Mouse (Mus musculus) intestine, embryonic 15.5 days (tissue): ENCODE measurements around the gene Slc22a3. TPM values are rescaled to one million over a fixed set of nuclear protein-coding genes. Genes with fewer than 3 reads are reported as not detected.

Source experiments
- ATAC-seq: fragments of 200-750 bp; cut with Nextera tagmentation; 2 replicates; pipeline ENCODE4 v1.8.0; 2017; ENCODE audit warnings: moderate TSS enrichment, moderate library complexity
- H3K27ac ChIP-seq: fragments of 300-500 bp; sonication (generic); 2 replicates; pipeline ENCODE4 v1.5.1; 2015; ENCODE audit warnings: mild to moderate bottlenecking, inconsistent platforms
- H3K27me3 ChIP-seq: fragments of 300-500 bp; sonication (generic); replicated peaks from 2 replicates; pipeline ENCODE4 v1.6.1; 2015; ENCODE audit warnings: inconsistent platforms
- H3K36me3 ChIP-seq: fragments of 300-500 bp; sonication (generic); 2 replicates; pipeline ENCODE4 v1.6.1; 2015; ENCODE audit warnings: inconsistent platforms
- H3K4me1 ChIP-seq: fragments of 300-500 bp; sonication (generic); replicated peaks from 2 replicates; pipeline ENCODE4 v1.6.1; 2015; ENCODE audit warnings: inconsistent platforms
- H3K4me2 ChIP-seq: fragments of 300-500 bp; sonication (generic); replicated peaks from 2 replicates; pipeline ENCODE4 v1.6.1; 2015; ENCODE audit warnings: mild to moderate bottlenecking, inconsistent platforms
- H3K4me3 ChIP-seq: fragments of 300-500 bp; sonication (generic); replicated peaks from 2 replicates; pipeline ENCODE4 v1.5.1; 2015; ENCODE audit warnings: inconsistent platforms
- H3K9ac ChIP-seq: fragments of 300-500 bp; sonication (generic); 2 replicates; pipeline ENCODE4 v1.6.1; 2015; ENCODE audit warnings: inconsistent platforms
- H3K9me3 ChIP-seq: fragments of 300-500 bp; sonication (generic); 2 replicates; pipeline ENCODE4 v1.6.1; 2016; ENCODE audit warnings: inconsistent platforms
- WGBS: fragments of 180-500 bp; shearing (Covaris S2); methylation state at CpG from one replicate; pipeline ENCODE4 v1.1.7; 2015; 5-methylcytosine and 5-hydroxymethylcytosine counted together
- polyA plus RNA-seq: library from polyadenylated mRNA; unstranded; fragments of >200 nt; fragmentation: Nextera tagmentation; extraction: Ambion mirVana; gene quantifications from 2 replicates; pipeline ENCODE4 v1.2.1, GENCODE M21; 2015

Gene Slc22a3
- 0.16 and 0.21 TPM in 2 replicates for polyA plus RNA-seq

GRCm38 (mm10) chr17:12507654-12508204 lies at the start of gene Slc22a3:
Slc22a3 (minus strand) TSS chr17:12507704.
- ATAC-seq = no peak
- Histone ChIP-seq H3K27ac (no peak within 1 kb of the TSS), H3K27me3 (peaks cover 42% of the 10 kb centered on the region), H3K36me3 (no peaks in the 10 kb centered on the region), H3K4me3 (peak within 1 kb of the TSS; percentile 37), H3K4me1 (peaks cover 6% of the 10 kb centered on the region; the same call in 1 of the 2 replicates), H3K4me2 (peak within 1 kb of the TSS; percentile 81), H3K9me3 (no peaks in the 10 kb centered on the region), H3K9ac (peak within 1 kb of the TSS; percentile 18; the same call in 1 of the 2 replicates)
- WGBS = 22% methylated on average over 14 of the region's 14 CpGs

- Histone ChIP-seq H3K4me3 (no peak overlapping the region), H3K9me3 (no peaks in the 10 kb centered on the region), H3K27me3 (no peaks in the 10 kb centered on the region), H3K36me3 (no peaks in the 10 kb centered on the region), H3K27ac (no peak overlapping the region), H3K9ac (no peak overlapping the region), H3K4me1 (no peaks in the 10 kb centered on the region), H3K4me2 (no peak overlapping the region)
- WGBS = 51% methylated on average over 13 of the region's 13 CpGs
- ATAC-seq = no peak
Observed at GRCm38 (mm10) chr17:12534353-12535145, 27.0 kb upstream of the Slc22a3 start.

- Histone ChIP-seq H3K27ac (no peak overlapping the region), H3K9ac (no peak overlapping the region), H3K9me3 (no peaks in the 10 kb centered on the region), H3K27me3 (no peaks in the 10 kb centered on the region), H3K36me3 (no peaks in the 10 kb centered on the region), H3K4me3 (no peak overlapping the region), H3K4me2 (no peak overlapping the region), H3K4me1 (no peaks in the 10 kb centered on the region)
- ATAC-seq = no peak; the same call in 1 of the 2 replicates
- WGBS = 33% methylated on average over 5 of the region's 5 CpGs
Observed at GRCm38 (mm10) chr17:12532115-12532514, 24.6 kb upstream of the Slc22a3 start.

- H3K9me3 ChIP-seq = no peaks in the 10 kb centered on the region
- 51% methylated on average over 6 of the region's 6 CpGs for WGBS
- no peaks in the 10 kb centered on the region for H3K27me3 ChIP-seq
- no peaks in the 10 kb centered on the region for H3K4me1 ChIP-seq
- H3K36me3 ChIP-seq = no peaks in the 10 kb centered on the region
- H3K4me3 ChIP-seq = no peak overlapping the region
- no peak overlapping the region for H3K9ac ChIP-seq
- H3K4me2 ChIP-seq = no peak overlapping the region
- ATAC-seq = no peak
- no peak overlapping the region for H3K27ac ChIP-seq
Observed at GRCm38 (mm10) chr17:12530081-12530480, 22.6 kb upstream of the Slc22a3 start.

GRCm38 (mm10) chr17:12529384-12529985 lies 22.0 kb upstream of the Slc22a3 start:
- no peak for ATAC-seq
- H3K4me3 ChIP-seq = no peak overlapping the region
- H3K4me2 ChIP-seq = no peak overlapping the region
- WGBS = 65% methylated on average over 4 of the region's 4 CpGs
- no peaks in the 10 kb centered on the region for H3K36me3 ChIP-seq
- no peaks in the 10 kb centered on the region for H3K27me3 ChIP-seq
- no peaks in the 10 kb centered on the region for H3K4me1 ChIP-seq
- H3K9me3 ChIP-seq = no peaks in the 10 kb centered on the region
- H3K9ac ChIP-seq = no peak overlapping the region
- no peak overlapping the region for H3K27ac ChIP-seq

- no peak for ATAC-seq
- no peaks in the 10 kb centered on the region for H3K4me1 ChIP-seq
- no peaks in the 10 kb centered on the region for H3K36me3 ChIP-seq
- H3K27me3 ChIP-seq = no peaks in the 10 kb centered on the region
- H3K9me3 ChIP-seq = no peaks in the 10 kb centered on the region
- no peak overlapping the region for H3K9ac ChIP-seq
- no peak overlapping the region for H3K27ac ChIP-seq
- 62% methylated on average over 2 of the region's 2 CpGs for WGBS
- no peak overlapping the region for H3K4me2 ChIP-seq
- no peak overlapping the region for H3K4me3 ChIP-seq
Observed at GRCm38 (mm10) chr17:12519089-12519488, 11.6 kb upstream of the Slc22a3 start.

- no peaks in the 10 kb centered on the region for H3K27me3 ChIP-seq
- no peaks in the 10 kb centered on the region for H3K36me3 ChIP-seq
- ATAC-seq = no peak
- WGBS = 90% methylated on average over 6 of the region's 6 CpGs
- no peak overlapping the region for H3K9ac ChIP-seq
- no peak overlapping the region for H3K4me2 ChIP-seq
- no peak overlapping the region for H3K4me3 ChIP-seq
- no peak overlapping the region for H3K27ac ChIP-seq
- H3K9me3 ChIP-seq = no peaks in the 10 kb centered on the region
- no peaks in the 10 kb centered on the region for H3K4me1 ChIP-seq
Observed at GRCm38 (mm10) chr17:12518194-12518593, 10.7 kb upstream of the Slc22a3 start.

- Histone ChIP-seq H3K4me2 (no peak overlapping the region), H3K9me3 (no peaks in the 10 kb centered on the region), H3K4me1 (no peaks in the 10 kb centered on the region), H3K36me3 (no peaks in the 10 kb centered on the region), H3K27me3 (peaks cover 1% of the 10 kb centered on the region), H3K4me3 (no peak overlapping the region), H3K27ac (no peak overlapping the region), H3K9ac (no peak overlapping the region)
- ATAC-seq = no peak
- 82% methylated on average over 5 of the region's 5 CpGs for WGBS
Observed at GRCm38 (mm10) chr17:12513997-12514396, 6.5 kb upstream of the Slc22a3 start.

GRCm38 (mm10) chr17:12513107-12513923 lies 5.8 kb upstream of the Slc22a3 start:
- Histone ChIP-seq H3K9me3 (no peaks in the 10 kb centered on the region), H3K4me1 (no peaks in the 10 kb centered on the region), H3K4me3 (no peak overlapping the region), H3K36me3 (no peaks in the 10 kb centered on the region), H3K4me2 (no peak overlapping the region), H3K9ac (no peak overlapping the region), H3K27me3 (peaks cover 8% of the 10 kb centered on the region), H3K27ac (no peak overlapping the region)
- WGBS = 57% methylated on average over 9 of the region's 9 CpGs
- 0 out of 2 replicates have a peak, but pooled peaks have one; percentile 25 for ATAC-seq

GRCm38 (mm10) chr17:12511193-12511592 lies 3.7 kb upstream of the Slc22a3 start:
- Histone ChIP-seq H3K9ac (no peak overlapping the region), H3K4me2 (no peak overlapping the region), H3K27ac (no peak overlapping the region), H3K4me3 (no peak overlapping the region), H3K4me1 (peaks cover 6% of the 10 kb centered on the region; the same call in 1 of the 2 replicates), H3K27me3 (peaks cover 29% of the 10 kb centered on the region), H3K9me3 (no peaks in the 10 kb centered on the region), H3K36me3 (no peaks in the 10 kb centered on the region)
- WGBS = 74% methylated on average over 3 of the region's 3 CpGs
- ATAC-seq = no peak

- Histone ChIP-seq H3K9me3 (no peaks in the 10 kb centered on the region), H3K4me3 (no peak overlapping the region), H3K9ac (no peak overlapping the region), H3K27ac (no peak overlapping the region), H3K4me2 (no peak overlapping the region), H3K4me1 (peaks cover 6% of the 10 kb centered on the region; the same call in 1 of the 2 replicates), H3K27me3 (peaks cover 42% of the 10 kb centered on the region), H3K36me3 (no peaks in the 10 kb centered on the region)
- ATAC-seq = no peak
- WGBS = 38% methylated on average over 7 of the region's 7 CpGs
Observed at GRCm38 (mm10) chr17:12508376-12508775, 872 bp upstream of the Slc22a3 start.
